Mouse (Mus musculus): Measurements from ENCODE around the gene Chst11. TPM values are rescaled to one million over a fixed set of nuclear protein-coding genes. Genes with fewer than 3 reads are reported as not detected.

The Chst11 gene
- polyA plus RNA-seq, 1 experiment from 2014 or later: 4.5 TPM

DNA sequence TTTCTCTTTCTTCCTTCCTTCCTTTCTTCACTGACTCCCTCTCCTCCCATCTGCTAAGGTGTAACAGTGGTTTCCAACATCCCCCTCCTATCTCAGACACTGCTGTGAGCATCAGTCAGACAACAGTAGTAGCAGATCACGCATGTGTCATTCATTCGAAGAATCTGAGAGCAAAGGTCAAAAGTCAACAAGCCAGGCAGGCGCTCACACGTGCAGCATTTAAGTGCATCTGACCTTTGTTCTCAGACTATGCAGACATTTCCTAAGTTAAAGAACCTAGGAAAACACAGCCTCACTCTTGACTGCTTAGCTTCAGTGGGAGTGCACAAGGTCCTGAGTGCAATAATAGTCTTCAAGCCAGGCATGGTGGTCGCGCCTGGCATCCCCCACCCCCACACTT lies 258.8 kb downstream of the Chst11 start:
- Histone ChIP-seq H3K9ac (replicated peaks; ENCODE audit: low read length) (no peak overlapping the region), H3K36me3 (ENCODE audit: control insufficient read depth, insufficient read depth, low read length) (no peaks in the 10 kb centered on the region), H3K27ac (replicated peaks; ENCODE audit: low read depth, low read length) (no peak overlapping the region), H3K4me2 (ENCODE audit: low read length) (no peak overlapping the region), H3K4me3 (replicated peaks; ENCODE audit: low read depth, low read length) (no peak overlapping the region), H3K9me3 (ENCODE audit: control insufficient read depth, low read length) (no peaks in the 10 kb centered on the region), H3K27me3 (ENCODE audit: control insufficient read depth, insufficient read depth, low read length) (no peaks in the 10 kb centered on the region), H3K4me1 (ENCODE audit: control insufficient read depth, insufficient read depth, low read length) (peaks cover 15% of the 10 kb centered on the region)
- 58% methylated on average over 6 of the region's 6 CpGs for WGBS
- ATAC-seq (ENCODE audit: low FRiP score, low TSS enrichment): no peak
- no peak for DNase-seq

Other genes starting within 250 kb of the Chst11 start
- 52.1 and 55.9 TPM in 2 replicates for gene Nfyb, start 221.4 kb upstream of the Chst11 start, polyA plus RNA-seq (2014; fragmentation: Nextera tagmentation; extraction: Ambion mirVana)
- 118 and 150 TPM in 2 replicates for gene Txnrd1, start 151.5 kb upstream of the Chst11 start, polyA plus RNA-seq (2014; fragmentation: Nextera tagmentation; extraction: Ambion mirVana)
- 0.50 and 0.59 TPM in 2 replicates for gene Eid3, start 118.9 kb upstream of the Chst11 start, polyA plus RNA-seq (2014; fragmentation: Nextera tagmentation; extraction: Ambion mirVana)